Mouse (Mus musculus) bone marrow macrophage, adult 2 months (primary cell): ENCODE data around the gene Dnaic2.

Source experiments
- CTCF ChIP-seq: IDR thresholded peaks from 2 replicates; pipeline ENCODE4 v1.5.1; 2012; ENCODE audit warnings: low read depth, mild to moderate bottlenecking, low read length, moderate library complexity
- POLR2A ChIP-seq: IDR thresholded peaks from 2 replicates; pipeline ENCODE4 v1.6.1; 2012; ENCODE audit warnings: mild to moderate bottlenecking, low read depth, low read length, borderline replicate concordance

- no peak for TF ChIP-seq CTCF
- no peak for TF ChIP-seq POLR2A
Observed at GRCm38 (mm10) chr11:114764820-114765818, 37.9 kb downstream of the Dnaic2 start, which contains the start of gene Kif19a.
